Mouse (Mus musculus) E14TG2a.4 (cell line): Measurements from ENCODE around the gene Bcas3.

Source experiments
- H3K27me3 ChIP-seq: 2 replicates; pipeline ENCODE4 v1.6.1; 2014; ENCODE audit warnings: low read length, control low read depth; ENCODE audit not compliant: insufficient read depth
- H3K36me3 ChIP-seq: 2 replicates; pipeline ENCODE4 v1.6.1; 2014; ENCODE audit warnings: low read length, control low read depth; ENCODE audit not compliant: insufficient read depth
- H3K4me1 ChIP-seq: replicated peaks from 2 replicates; pipeline ENCODE4 v1.6.1; 2014; ENCODE audit warnings: low read depth, low read length, control low read depth
- H3K4me3 ChIP-seq: replicated peaks from 2 replicates; pipeline ENCODE4 v1.5.1; 2014; ENCODE audit warnings: mild to moderate bottlenecking, low read length
- H3K9me3 ChIP-seq: 2 replicates; pipeline ENCODE4 v1.6.1; 2014; ENCODE audit warnings: low read length, control low read depth
- CTCF ChIP-seq: conservative IDR thresholded peaks from 2 replicates; pipeline ENCODE4 v1.5.1; 2014; ENCODE audit warnings: low read length
- NANOG ChIP-seq: IDR thresholded peaks from 2 replicates; pipeline ENCODE4 v1.6.1; 2014; ENCODE audit warnings: borderline replicate concordance, low read length, mixed read lengths
- POU5F1 ChIP-seq: IDR thresholded peaks from 2 replicates; pipeline ENCODE4 v1.6.1; 2014; ENCODE audit warnings: low read length, borderline replicate concordance

Gene Bcas3

GRCm38 (mm10) chr11:85392179-85392863 is 39.4 kb downstream of the Bcas3 start:
- H3K36me3 ChIP-seq = 0 out of 2 replicates have a peak, but pooled peaks cover 6% of the 10 kb centered on the region
- no peaks in the 10 kb centered on the region for H3K27me3 ChIP-seq
- peak overlapping the region; percentile 47 for H3K4me3 ChIP-seq
- H3K4me1 ChIP-seq = peaks cover 16% of the 10 kb centered on the region
- no peak for TF ChIP-seq NANOG
- no peak for TF ChIP-seq CTCF
- no peak for TF ChIP-seq POU5F1
- no peaks in the 10 kb centered on the region for H3K9me3 ChIP-seq

GRCm38 (mm10) chr11:85392864-85393220 is 39.9 kb downstream of the Bcas3 start:
- no peaks in the 10 kb centered on the region for H3K9me3 ChIP-seq
- no peaks in the 10 kb centered on the region for H3K27me3 ChIP-seq
- 0 out of 2 replicates have a peak, but pooled peaks cover 5% of the 10 kb centered on the region for H3K36me3 ChIP-seq
- H3K4me1 ChIP-seq = peaks cover 16% of the 10 kb centered on the region
- TF ChIP-seq CTCF = no peak
- no peak for TF ChIP-seq NANOG
- no peak for TF ChIP-seq POU5F1
- H3K4me3 ChIP-seq = peak overlapping the region; percentile 47

GRCm38 (mm10) chr11:85393990-85394389 is 41.0 kb downstream of the Bcas3 start:
- H3K27me3 ChIP-seq = no peaks in the 10 kb centered on the region
- peaks cover 16% of the 10 kb centered on the region for H3K4me1 ChIP-seq
- no peak for TF ChIP-seq CTCF
- TF ChIP-seq POU5F1 = no peak
- no peak for TF ChIP-seq NANOG
- H3K9me3 ChIP-seq = no peaks in the 10 kb centered on the region
- peaks cover 11% of the 10 kb centered on the region; the same call in 1 of the 2 replicates for H3K36me3 ChIP-seq
- H3K4me3 ChIP-seq = no peak overlapping the region

- Histone ChIP-seq H3K36me3 (peaks cover 11% of the 10 kb centered on the region; the same call in 1 of the 2 replicates), H3K27me3 (no peaks in the 10 kb centered on the region), H3K9me3 (no peaks in the 10 kb centered on the region), H3K4me1 (peaks cover 16% of the 10 kb centered on the region), H3K4me3 (no peak overlapping the region)
- TF ChIP-seq NANOG (no peak), POU5F1 (no peak), CTCF (no peak)
These were observed 42.4 kb downstream of the Bcas3 start for GRCm38 (mm10) chr11:85395361-85395760.

- Histone ChIP-seq H3K4me1 (peaks cover 9% of the 10 kb centered on the region), H3K36me3 (no peaks in the 10 kb centered on the region), H3K9me3 (no peaks in the 10 kb centered on the region), H3K27me3 (no peaks in the 10 kb centered on the region), H3K4me3 (no peak overlapping the region)
- no peak for TF ChIP-seq NANOG
- TF ChIP-seq POU5F1 = no peak
- no peak for TF ChIP-seq CTCF
These were observed 53.6 kb downstream of the Bcas3 start for GRCm38 (mm10) chr11:85406531-85406930.

GRCm38 (mm10) chr11:85407700-85408099 is 54.7 kb downstream of the Bcas3 start:
- Histone ChIP-seq H3K36me3 (no peaks in the 10 kb centered on the region), H3K4me3 (no peak overlapping the region), H3K4me1 (peaks cover 9% of the 10 kb centered on the region), H3K9me3 (no peaks in the 10 kb centered on the region), H3K27me3 (no peaks in the 10 kb centered on the region)
- TF ChIP-seq NANOG = no peak

- Histone ChIP-seq H3K9me3 (no peaks in the 10 kb centered on the region), H3K27me3 (no peaks in the 10 kb centered on the region), H3K4me1 (no peaks in the 10 kb centered on the region), H3K4me3 (no peak overlapping the region), H3K36me3 (peaks cover 4% of the 10 kb centered on the region; the same call in 1 of the 2 replicates)
- TF ChIP-seq NANOG (no peak), POU5F1 (no peak), CTCF (no peak)
These were observed 59.4 kb downstream of the Bcas3 start for GRCm38 (mm10) chr11:85412319-85412718.

- no peak for TF ChIP-seq POU5F1
- TF ChIP-seq CTCF = no peak
- no peak for TF ChIP-seq NANOG
- Histone ChIP-seq H3K36me3 (peaks cover 9% of the 10 kb centered on the region), H3K4me1 (no peaks in the 10 kb centered on the region), H3K9me3 (no peaks in the 10 kb centered on the region), H3K4me3 (no peak overlapping the region), H3K27me3 (no peaks in the 10 kb centered on the region)
These were observed 61.5 kb downstream of the Bcas3 start for GRCm38 (mm10) chr11:85414476-85414875.

- Histone ChIP-seq H3K4me1 (peaks cover 12% of the 10 kb centered on the region; the same call in 1 of the 2 replicates), H3K4me3 (no peak overlapping the region), H3K36me3 (peaks cover 8% of the 10 kb centered on the region), H3K9me3 (no peaks in the 10 kb centered on the region), H3K27me3 (no peaks in the 10 kb centered on the region)
- TF ChIP-seq NANOG (no peak), POU5F1 (no peak), CTCF (no peak)
These were observed 74.4 kb downstream of the Bcas3 start for GRCm38 (mm10) chr11:85427353-85427752.
